Mouse (Mus musculus): ENCODE measurements around the gene Mrpl24.

The Mrpl24 gene

DNA sequence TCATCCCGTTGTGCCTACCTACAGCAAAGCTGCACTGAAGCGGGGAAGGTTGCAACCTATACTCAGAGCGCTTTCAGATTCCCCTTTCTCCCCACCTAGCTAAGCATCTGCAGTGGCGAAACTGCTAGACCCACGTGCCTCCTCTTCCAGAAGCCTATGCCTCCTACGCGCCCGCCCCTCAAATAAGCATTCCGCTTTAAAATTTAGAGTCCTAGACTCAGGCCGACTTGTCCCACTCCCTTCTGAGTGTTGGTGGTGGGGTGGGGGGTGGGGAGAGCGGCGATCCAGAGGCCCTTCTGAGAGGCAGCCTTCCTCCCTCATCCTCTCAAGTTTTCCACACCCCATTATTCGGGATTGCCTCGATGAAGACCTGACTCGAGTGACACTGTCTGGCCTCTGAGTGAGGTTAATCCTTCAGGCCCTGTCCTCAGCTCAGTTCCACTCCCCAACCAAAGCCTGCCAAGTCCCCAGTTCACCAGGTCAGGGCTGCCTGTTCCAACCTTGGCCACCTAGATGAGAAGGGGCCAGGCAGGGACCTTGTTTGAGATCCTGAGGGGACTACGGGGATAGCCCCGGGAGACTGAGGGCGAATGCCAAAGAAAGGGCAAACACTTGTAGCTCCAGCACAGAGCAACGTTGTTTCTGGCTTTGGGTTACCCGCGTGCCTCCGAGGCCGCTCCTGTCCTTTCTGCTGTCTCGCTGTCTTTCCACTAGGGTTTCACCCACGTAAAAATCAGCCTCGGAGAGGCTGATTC lies 27.9 kb downstream of the Mrpl24 start:
- no peak for DNase-seq (ENCODE audit: low read depth, low spot score)

DNA sequence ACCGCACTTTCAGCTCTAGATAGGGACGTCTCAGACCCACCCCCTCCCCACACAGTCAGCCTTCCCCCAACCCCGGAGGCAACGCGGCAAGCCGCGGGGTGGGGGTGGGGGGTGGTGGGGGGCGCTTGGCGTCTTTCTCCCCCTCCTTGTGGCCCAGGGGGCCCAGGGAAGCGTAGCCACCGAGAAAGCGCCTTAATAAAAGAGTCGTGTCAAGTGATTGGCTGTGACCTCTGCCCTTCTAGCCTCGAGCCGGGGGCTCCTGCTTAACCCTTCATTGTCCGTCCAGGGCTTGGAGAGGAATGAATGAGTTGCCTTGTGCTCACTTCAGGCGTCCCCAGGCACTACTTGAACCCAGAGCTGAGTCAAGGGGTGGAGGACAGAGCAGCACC lies 28.5 kb downstream of the Mrpl24 start:
- DNase-seq (ENCODE audit: low read depth, low spot score), result peak; percentile 70

DNA sequence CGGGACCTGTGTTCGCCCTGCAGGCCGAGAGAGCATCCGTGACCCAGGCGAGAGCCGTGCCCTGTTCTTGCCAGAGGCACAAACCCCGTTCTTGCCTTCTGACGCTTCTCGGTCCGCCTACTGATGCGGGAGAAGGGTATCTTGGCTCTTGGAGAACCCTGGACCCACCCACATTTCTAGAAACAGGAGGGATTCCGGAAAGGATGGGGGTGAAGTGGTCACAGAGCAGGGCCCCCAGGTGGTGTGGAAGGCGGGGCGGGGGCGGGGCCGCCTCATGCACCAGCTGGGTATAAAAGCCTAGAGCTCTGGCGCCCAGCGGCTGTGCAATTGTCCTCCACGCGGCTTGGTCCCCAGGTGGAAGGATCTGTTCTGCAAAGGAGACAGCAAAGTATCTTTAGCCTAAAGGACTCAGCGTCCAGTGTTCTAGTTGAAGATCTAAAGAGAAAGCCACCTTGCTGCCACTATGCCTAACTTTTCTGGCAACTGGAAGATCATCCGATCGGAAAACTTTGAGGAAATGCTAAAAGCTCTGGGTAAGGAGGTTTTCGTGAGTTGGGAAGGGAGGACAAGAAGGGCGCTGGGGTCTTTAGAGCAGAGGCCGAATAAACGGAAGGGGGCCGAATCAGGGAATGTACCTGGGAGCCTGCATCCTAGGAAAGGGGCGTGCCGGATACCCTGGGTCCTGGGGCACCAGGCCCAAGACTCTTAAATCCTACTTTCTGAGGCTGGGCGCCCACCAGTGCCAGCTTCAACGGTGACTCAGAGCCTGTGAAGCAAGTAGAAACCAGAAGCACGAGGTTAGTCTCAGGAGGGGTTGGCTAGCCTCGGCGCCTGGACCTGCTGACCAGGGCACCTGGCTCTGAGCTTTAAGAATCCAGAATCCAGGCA lies 29.3 kb downstream of the Mrpl24 start, which contains the start of gene Crabp2:
Gene Crabp2 (plus strand): TSS at position 289 of the 888 bp plus-strand sequence.
- peak; percentile 61 for DNase-seq (ENCODE audit: low read depth, low spot score)

- no peak for DNase-seq (ENCODE audit: low read depth, low spot score)
These were observed 30.1 kb downstream of the Mrpl24 start for GRCm38 (mm10) chr3:87949266-87949954.

DNA sequence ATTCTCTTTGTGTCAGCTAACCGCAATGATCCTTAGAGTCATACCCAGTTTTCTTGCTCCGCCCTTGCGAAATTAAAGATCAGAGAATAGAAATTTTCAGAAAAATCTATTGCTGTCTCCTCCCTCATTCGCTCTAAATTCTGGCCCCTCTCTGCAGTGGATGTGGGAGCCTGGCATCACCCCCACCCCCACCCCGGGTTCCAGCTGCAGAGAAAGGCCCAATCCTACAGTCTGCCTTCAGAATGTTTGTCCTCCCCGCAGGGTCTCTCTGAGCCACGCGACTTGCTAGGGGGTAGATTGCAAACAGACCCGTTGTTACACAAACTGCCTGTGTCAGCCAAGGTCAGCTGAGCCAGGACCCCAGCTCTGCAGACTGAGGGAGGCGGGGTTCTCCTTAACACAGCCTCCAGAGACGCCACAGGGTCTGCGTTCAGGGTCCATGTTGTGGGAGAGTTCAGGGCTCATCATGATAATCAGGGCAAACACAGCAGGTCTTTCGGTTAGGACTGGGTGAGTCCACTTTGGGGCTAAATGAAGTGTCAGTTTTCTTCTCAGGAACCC lies 30.7 kb downstream of the Mrpl24 start:
- no peak for DNase-seq (ENCODE audit: low read depth, low spot score)

- no peak for DNase-seq (ENCODE audit: low read depth, low spot score)
These were observed 32.6 kb downstream of the Mrpl24 start for GRCm38 (mm10) chr3:87951946-87952345.

DNA sequence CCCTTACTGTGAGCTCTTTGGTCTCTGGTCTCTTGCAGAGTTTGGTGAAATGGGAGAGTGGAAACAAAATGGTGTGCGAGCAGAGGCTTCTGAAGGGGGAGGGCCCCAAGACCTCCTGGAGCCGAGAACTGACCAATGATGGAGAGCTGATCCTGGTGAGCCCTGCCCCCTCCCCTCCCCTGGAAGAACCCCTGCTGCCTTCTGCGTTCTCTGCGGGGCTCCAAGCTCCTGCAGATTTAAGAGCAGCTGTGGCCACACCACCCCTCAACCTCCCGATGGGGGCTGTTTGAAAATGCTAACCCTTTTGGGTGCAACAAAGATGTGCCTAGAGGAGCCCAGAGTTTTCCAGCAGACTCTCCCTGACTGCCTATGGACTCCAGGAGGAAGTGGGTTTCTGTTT lies 33.1 kb downstream of the Mrpl24 start:
- no peak for DNase-seq (ENCODE audit: low read depth, low spot score)

- no peak for DNase-seq (ENCODE audit: low read depth, low spot score)
These were observed 38.8 kb downstream of the Mrpl24 start for GRCm38 (mm10) chr3:87958056-87958455.

GRCm38 (mm10) chr3:87958476-87958875 lies 39.2 kb downstream of the Mrpl24 start:
- no peak for DNase-seq (ENCODE audit: low read depth, low spot score)

GRCm38 (mm10) chr3:87958967-87959366 lies 39.7 kb downstream of the Mrpl24 start:
- DNase-seq (ENCODE audit: low read depth, low spot score), result no peak

- no peak for DNase-seq (ENCODE audit: low read depth, low spot score)
These were observed 40.1 kb downstream of the Mrpl24 start for GRCm38 (mm10) chr3:87959371-87959770.

GRCm38 (mm10) chr3:87960191-87960585 lies 40.9 kb downstream of the Mrpl24 start:
- no peak for DNase-seq (ENCODE audit: low read depth, low spot score)

DNA sequence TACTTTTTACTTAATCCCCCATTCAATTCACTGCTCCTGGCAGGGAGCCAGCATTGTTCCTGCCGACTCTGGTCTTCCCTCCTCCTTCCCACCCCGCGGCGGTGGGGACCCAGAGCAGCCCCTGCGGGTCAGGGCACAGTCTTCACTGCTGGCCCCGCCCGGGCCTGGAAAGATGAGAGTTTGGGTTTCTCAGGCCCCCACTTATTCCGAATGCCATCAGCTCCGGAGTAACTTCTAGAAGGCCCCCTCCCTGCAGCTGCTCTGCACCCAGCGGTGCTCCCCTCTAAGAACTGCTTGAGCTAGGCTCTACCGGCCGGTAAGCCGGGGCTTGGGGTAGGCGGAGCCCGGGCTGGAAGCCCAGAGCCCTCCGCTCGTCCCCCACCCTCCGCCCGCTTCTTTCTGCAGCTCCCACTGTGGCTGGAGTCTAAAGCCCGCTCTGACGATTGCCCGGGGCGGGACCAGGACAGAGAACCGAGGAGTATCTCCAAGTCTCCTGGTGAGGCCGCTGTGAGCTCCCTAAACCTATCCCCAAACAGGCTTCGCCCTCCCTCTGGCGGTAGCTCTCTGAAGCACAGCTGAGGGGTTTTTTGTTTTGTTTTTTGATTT lies 41.4 kb downstream of the Mrpl24 start:
- peak; percentile 92 for DNase-seq (ENCODE audit: low read depth, low spot score)

- peak; percentile 71 for DNase-seq (ENCODE audit: low read depth, low spot score)
These were observed 51.1 kb downstream of the Mrpl24 start for GRCm38 (mm10) chr3:87970184-87970938.

- DNase-seq (ENCODE audit: low read depth, low spot score), result peak; percentile 76
These were observed 51.7 kb downstream of the Mrpl24 start, which contains the start of gene Nes for GRCm38 (mm10) chr3:87970939-87971488. TSS of gene Nes (plus strand) at chr3:87971078.

DNA sequence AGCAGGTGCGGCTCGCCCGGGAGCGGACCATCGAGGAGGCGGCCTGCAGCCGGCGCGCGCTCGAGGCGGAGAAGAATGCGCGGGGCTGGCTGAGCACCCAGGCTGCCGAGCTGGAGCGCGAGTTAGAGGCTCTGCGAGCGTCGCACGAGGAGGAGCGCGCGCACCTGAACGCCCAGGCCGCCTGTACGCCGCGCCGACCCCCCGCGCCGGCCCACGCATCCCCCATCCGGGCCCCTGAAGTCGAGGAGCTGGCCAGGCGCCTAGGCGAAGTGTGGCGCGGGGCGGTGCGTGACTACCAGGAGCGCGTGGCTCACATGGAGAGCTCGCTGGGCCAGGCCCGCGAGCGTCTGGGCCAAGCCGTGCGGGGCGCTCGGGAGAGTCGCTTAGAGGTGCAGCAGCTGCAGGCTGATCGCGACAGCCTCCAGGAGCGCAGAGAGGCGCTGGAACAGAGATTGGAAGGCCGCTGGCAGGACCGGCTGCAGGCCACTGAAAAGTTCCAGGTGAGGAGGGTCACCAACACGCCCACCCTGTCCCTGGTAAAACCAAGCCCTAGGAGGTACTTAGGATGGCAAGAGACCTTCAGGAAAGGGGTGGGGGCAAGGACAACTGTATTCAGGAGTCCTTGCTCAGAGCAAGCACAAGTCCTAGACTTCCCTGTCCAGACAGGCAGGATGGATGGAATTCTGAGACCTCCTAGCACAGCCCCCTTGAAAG lies 52.3 kb downstream of the Mrpl24 start:
- DNase-seq (ENCODE audit: low read depth, low spot score), result no peak

- no peak for DNase-seq (ENCODE audit: low read depth, low spot score)
These were observed 52.9 kb downstream of the Mrpl24 start for GRCm38 (mm10) chr3:87972203-87972664.

GRCm38 (mm10) chr3:87972776-87973175 lies 53.5 kb downstream of the Mrpl24 start:
- no peak for DNase-seq (ENCODE audit: low read depth, low spot score)
